Mouse (Mus musculus) CH12.LX (cell line): Measurements from ENCODE around the gene B230104I21Rik. TPM values are rescaled to one million over a fixed set of nuclear protein-coding genes. Genes with fewer than 3 reads are reported as not detected.

Experiments
- DNase-seq: peaks from one replicate; pipeline ENCODE4 v3.0.0-alpha.2; 2013; ENCODE audit errors: extremely low read depth
- H3K27ac ChIP-seq: 2 replicates; pipeline ENCODE4 v1.5.1; 2012; ENCODE audit warnings: low read depth, mild to moderate bottlenecking, control low read depth, moderate library complexity; ENCODE audit not compliant: insufficient read depth
- H3K27me3 ChIP-seq: replicated peaks from 2 replicates; pipeline ENCODE3; 2012; ENCODE audit warnings: inconsistent platforms
- H3K36me3 ChIP-seq, 2 experiments: replicated peaks in 1 of 2; 2 replicates each; pipeline versions ENCODE3 to v1.6.1; 2012; ENCODE audit warnings: inconsistent platforms in 1 of 2, low read length in 1 of 2, mild to moderate bottlenecking in 1 of 2, mixed read lengths in 1 of 2, moderate library complexity in 1 of 2; ENCODE audit not compliant: control insufficient read depth in 1 of 2, insufficient read depth in 1 of 2
- H3K4me1 ChIP-seq, 2 experiments: 2 replicates each; pipeline ENCODE4 v1.6.1; 2012; ENCODE audit warnings: inconsistent platforms in 1 of 2, moderate library complexity in 1 of 2; ENCODE audit not compliant: insufficient read depth in 2 of 2, control insufficient read depth in 1 of 2
- H3K4me2 ChIP-seq: 2 replicates; pipeline ENCODE4 v1.6.1; 2012; ENCODE audit warnings: low read depth, mild to moderate bottlenecking, control low read depth; ENCODE audit not compliant: poor library complexity, insufficient read depth, severe bottlenecking
- H3K4me3 ChIP-seq, 3 experiments: fragments of 150-350 bp in 1 of 3; sonication (generic) in 1 of 3; replicated peaks in 1 of 3; 2 replicates each; pipeline versions ENCODE3 to v1.5.1; 2011 to 2012; ENCODE audit warnings: low read depth in 2 of 3, low read length in 2 of 3, mild to moderate bottlenecking in 2 of 3, moderate library complexity in 2 of 3, control low read depth in 1 of 3, improper control_type of control experiment in 1 of 3, inconsistent platforms in 1 of 3, mixed read lengths in 1 of 3; ENCODE audit not compliant: poor library complexity in 1 of 3
- H3K79me2 ChIP-seq: replicated peaks from 2 replicates; pipeline ENCODE4 v1.6.1; 2012; ENCODE audit warnings: mild to moderate bottlenecking, moderate library complexity; ENCODE audit not compliant: control insufficient read depth, poor library complexity, insufficient read depth, severe bottlenecking; ENCODE audit errors: extremely low read depth
- H3K9ac ChIP-seq: 2 replicates; pipeline ENCODE4 v1.6.1; 2012; ENCODE audit warnings: low read depth, mild to moderate bottlenecking, control low read depth, moderate library complexity; ENCODE audit not compliant: insufficient read depth
- H3K9me3 ChIP-seq: replicated peaks from 2 replicates; pipeline ENCODE3; 2012; ENCODE audit warnings: low read length, inconsistent platforms, mixed read lengths
- BHLHE40 ChIP-seq: IDR thresholded peaks from 2 replicates; pipeline ENCODE4 v1.6.1; 2011; ENCODE audit warnings: mild to moderate bottlenecking, low read depth, low read length, improper control_type of control experiment
- CHD1 ChIP-seq: IDR thresholded peaks from 2 replicates; pipeline ENCODE4 v1.6.1; 2012; ENCODE audit warnings: low read depth, low read length, improper control_type of control experiment, inconsistent platforms
- CHD2 ChIP-seq: IDR thresholded peaks from 2 replicates; pipeline ENCODE4 v1.6.1; 2011; ENCODE audit warnings: low read length, improper control_type of control experiment
- EP300 ChIP-seq: IDR thresholded peaks from 2 replicates; pipeline ENCODE4 v1.6.1; 2011; ENCODE audit warnings: low read length, improper control_type of control experiment
- ETS1 ChIP-seq: conservative IDR thresholded peaks from 2 replicates; pipeline ENCODE4 v1.6.1; 2012; ENCODE audit warnings: low read depth, mild to moderate bottlenecking, inconsistent platforms, low read length, improper control_type of control experiment, moderate library complexity
- GABPA ChIP-seq: IDR thresholded peaks from 2 replicates; pipeline ENCODE4 v1.6.1; 2012; ENCODE audit warnings: low read depth, low read length, improper control_type of control experiment, inconsistent platforms; ENCODE audit not compliant: insufficient replicate concordance
- JUN ChIP-seq: IDR thresholded peaks from 2 replicates; pipeline ENCODE4 v1.6.1; 2011; ENCODE audit warnings: low read depth, mild to moderate bottlenecking, low read length, improper control_type of control experiment, moderate library complexity; ENCODE audit not compliant: insufficient read depth
- JUND ChIP-seq: conservative IDR thresholded peaks from 2 replicates; pipeline ENCODE4 v1.6.1; 2011; ENCODE audit warnings: low read depth, low read length, improper control_type of control experiment
- MAFK ChIP-seq: IDR thresholded peaks from 2 replicates; pipeline ENCODE4 v1.6.1; 2011; ENCODE audit warnings: low read length, improper control_type of control experiment; ENCODE audit not compliant: insufficient replicate concordance
- MAX ChIP-seq: IDR thresholded peaks from 2 replicates; pipeline ENCODE4 v1.6.1; 2011; ENCODE audit warnings: low read length, improper control_type of control experiment
- MAZ ChIP-seq: IDR thresholded peaks from 2 replicates; pipeline ENCODE4 v1.6.1; 2012; ENCODE audit warnings: low read depth, mild to moderate bottlenecking, inconsistent platforms, low read length, improper control_type of control experiment, moderate library complexity
- MEF2A ChIP-seq: IDR thresholded peaks from 2 replicates; pipeline ENCODE4 v1.6.1; 2014; ENCODE audit warnings: low read depth, mild to moderate bottlenecking, inconsistent platforms, low read length, improper control_type of control experiment, borderline replicate concordance
- NELFE ChIP-seq: IDR thresholded peaks from 2 replicates; pipeline ENCODE4 v1.6.1; 2011; ENCODE audit warnings: low read depth, low read length, improper control_type of control experiment
- NRF1 ChIP-seq: IDR thresholded peaks from 2 replicates; pipeline ENCODE4 v1.6.1; 2014; ENCODE audit warnings: low read depth, mild to moderate bottlenecking, inconsistent platforms, low read length, improper control_type of control experiment, moderate library complexity
- PAX5 ChIP-seq: IDR thresholded peaks from 2 replicates; pipeline ENCODE4 v1.6.1; 2012; ENCODE audit warnings: low read length, inconsistent platforms, mixed read lengths
- POLR2A ChIP-seq: IDR thresholded peaks from 2 replicates; pipeline ENCODE4 v1.6.1; 2011; ENCODE audit warnings: low read depth, mild to moderate bottlenecking, improper control_type of control experiment, low read length
- RAD21 ChIP-seq: IDR thresholded peaks from 2 replicates; pipeline ENCODE4 v1.6.1; 2011; ENCODE audit warnings: low read depth, mild to moderate bottlenecking, low read length, improper control_type of control experiment, moderate library complexity
- RCOR1 ChIP-seq: conservative IDR thresholded peaks from 2 replicates; pipeline ENCODE4 v1.6.1; 2012; ENCODE audit warnings: low read depth, mild to moderate bottlenecking, inconsistent platforms, low read length, improper control_type of control experiment
- SIN3A ChIP-seq: IDR thresholded peaks from 2 replicates; pipeline ENCODE4 v1.6.1; 2012; ENCODE audit warnings: low read length, improper control_type of control experiment, inconsistent platforms
- TBP ChIP-seq: conservative IDR thresholded peaks from 2 replicates; pipeline ENCODE4 v1.6.1; 2011; ENCODE audit warnings: low read depth, low read length, improper control_type of control experiment
- USF1 ChIP-seq: IDR thresholded peaks from 2 replicates; pipeline ENCODE4 v1.6.1; 2014; ENCODE audit warnings: low read depth, mild to moderate bottlenecking, inconsistent platforms, low read length, improper control_type of control experiment
- ZC3H11A ChIP-seq: IDR thresholded peaks from 2 replicates; pipeline ENCODE4 v1.6.1; 2012; ENCODE audit warnings: low read depth, mild to moderate bottlenecking, inconsistent platforms, low read length, improper control_type of control experiment
- ZKSCAN1 ChIP-seq: IDR thresholded peaks from 2 replicates; pipeline ENCODE4 v1.6.1; 2012; ENCODE audit warnings: low read depth, inconsistent platforms, low read length, improper control_type of control experiment, borderline replicate concordance
- ZNF384 ChIP-seq: IDR thresholded peaks from 2 replicates; pipeline ENCODE4 v1.6.1; 2012; ENCODE audit warnings: low read depth, low read length, improper control_type of control experiment, inconsistent platforms
- dilution Hi-C: fragments of 300-500 bp; cut with MboI; formaldehyde crosslinking; loops from 2 replicates; pipeline ENCODE4 v1.14.3; 2020; ENCODE audit warnings: low sequenced_read_pairs; ENCODE audit not compliant: extremely low pct_unique_long_range_greater_than_20kb, extremely low pct_ligation_motif_present
- in situ Hi-C: fragments of 300-500 bp; cut with MboI; formaldehyde crosslinking; loops from 3 replicates; pipeline ENCODE4 v1.14.3; 2019; ENCODE audit warnings: low sequenced_read_pairs, low pct_ligation_motif_present, low pct_unique_long_range_greater_than_20kb, mixed read lengths
- polyA plus RNA-seq: library from polyadenylated mRNA; unstranded; fragments of >175 nt; gene quantifications from 2 replicates; pipeline ENCODE4 v1.2.1, GENCODE M21; 2012; ENCODE audit warnings: low read depth; ENCODE audit not compliant: insufficient read length
- total RNA-seq, 2 experiments: library from RNA; depleted of rRNA; stranded (reverse); fragments of 300-350 nt in 1 of 2; fragments of >200 nt in 1 of 2; gene quantifications; 2 replicates each; pipeline ENCODE4 v1.2.3; 2012 to 2014

The B230104I21Rik gene
- total and polyA plus RNA-seq, 3 experiments: not detected

GRCm38 (mm10) chr4:154310576-154311262, 25.2 kb upstream of the B230104I21Rik start:
- in situ Hi-C loops (no loop called here), dilution Hi-C loops (no loop called here)
- H3K36me3 ChIP-seq: no peaks in the 10 kb centered on the region
- H3K4me1 ChIP-seq: no peaks in the 10 kb centered on the region
- no peak overlapping the region for H3K27ac ChIP-seq
- no peak overlapping the region for H3K4me3 ChIP-seq
- H3K79me2 ChIP-seq: no peaks in the 10 kb centered on the region
- DNase-seq: no peak
- no peak overlapping the region for H3K9ac ChIP-seq
- H3K27me3 ChIP-seq: no peaks in the 10 kb centered on the region
- no peak overlapping the region for H3K4me2 ChIP-seq
- peaks cover 80% of the 10 kb centered on the region for H3K9me3 ChIP-seq
- TF ChIP-seq ZKSCAN1 (no peak), NRF1 (no peak), CHD2 (no peak), USF1 (no peak), NELFE (no peak), ETS1 (no peak), EP300 (no peak), PAX5 (no peak), MAZ (no peak), RAD21 (no peak)

DNA sequence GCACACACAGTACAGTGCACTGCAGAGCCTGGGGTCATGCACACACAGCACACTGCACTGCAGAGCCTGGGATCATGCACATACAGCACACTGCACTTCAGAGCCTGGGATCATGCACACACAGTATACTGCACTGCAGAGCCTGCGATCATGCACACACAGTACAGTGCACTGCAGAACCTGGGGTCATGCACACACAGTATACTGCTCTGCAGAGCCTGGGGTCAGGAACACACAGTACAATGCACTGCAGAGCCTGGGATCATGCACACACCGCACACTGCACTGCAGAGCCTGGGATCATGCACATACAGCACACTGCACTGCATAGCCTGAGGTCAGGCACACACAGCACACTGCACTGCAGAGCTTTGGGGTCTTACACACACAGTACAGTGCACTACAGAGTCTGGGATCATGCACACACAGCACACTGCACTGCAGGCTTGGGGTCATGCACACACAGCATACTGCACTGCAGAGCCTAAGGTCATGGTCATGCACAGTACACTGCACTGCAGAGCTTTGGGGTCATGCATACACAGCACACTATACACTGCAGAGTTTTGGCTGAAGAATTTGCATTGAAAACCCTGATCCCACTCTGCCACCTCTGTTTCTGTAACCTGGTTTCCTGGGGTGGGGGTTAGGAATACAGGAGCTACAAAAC, 23.6 kb upstream of the B230104I21Rik start:
- H3K27me3 ChIP-seq: no peaks in the 10 kb centered on the region
- H3K36me3 ChIP-seq: no peaks in the 10 kb centered on the region
- TF ChIP-seq BHLHE40 (no peak), TBP (no peak), RCOR1 (no peak), SIN3A (no peak), CHD1 (no peak), MEF2A (no peak), JUND (no peak), ZKSCAN1 (no peak), POLR2A (no peak), JUN (no peak), NRF1 (no peak), ZNF384 (no peak), EP300 (no peak), ZC3H11A (no peak), GABPA (no peak), MAX (no peak), MAFK (no peak)
- TF ChIP-seq, all 38 proteins: peak for 0
- Histone ChIP-seq H3K4me2 (no peak overlapping the region), H3K9ac (no peak overlapping the region), H3K27ac (no peak overlapping the region), H3K79me2 (no peaks in the 10 kb centered on the region), H3K4me1 (no peaks in the 10 kb centered on the region), H3K9me3 (peaks cover 81% of the 10 kb centered on the region), H3K4me3 (no peak overlapping the region)
- no peak for DNase-seq
- in situ Hi-C loops: no loop called here
- dilution Hi-C loops: no loop called here
